Comparison of ENCODE assay signal across 9 mouse cellular contexts in genomic region chr2:170354963-170355367, GRCm38 (mm10).
DNase-seq lines count a peak whose midpoint lies in the region; ATAC-seq and TF ChIP-seq lines count a peak whose summit lies in the region.
"Had no signal": no experiment of that assay in that cellular context is flagged by ENCODE, and none has a peak within 500 bp of the region (broad histone marks: within the 10 kb centered on the region; RNA-seq: fewer than 3 reads in every experiment).

No protein-coding gene starts in this region.

- H3K79me2 ChIP-seq in heart, adult 2 months (replicated peaks; ENCODE audit: control insufficient read depth, insufficient read depth, low read length) = no peaks in the 10 kb centered on the region

- no peak overlapping the region for H3K4me3 ChIP-seq in spleen, adult 2 months (ENCODE audit: extremely low read depth, insufficient read depth, insufficient read length)
- no peak overlapping the region for H3K4me3 ChIP-seq in heart, adult 2 months
- H3K4me3 ChIP-seq in midbrain, embryonic 12.5 days = no peak overlapping the region
- H3K4me3 ChIP-seq in small intestine, adult 2 months (ENCODE audit: low read depth, low read length) = no peak overlapping the region

- intact Hi-C loops in heart, adult 2 months (cut with DNase I) = loop anchor here (1.0 kb wide), 2 partner anchors 46 to 153 kb away; no protein-coding TSS in a partner anchor
- intact Hi-C loops in left cerebral cortex, postnatal 4 days (cut with DNase I) = loop anchor here (2.0 kb wide), 1 partner anchor 152 kb away; no protein-coding TSS in a partner anchor

- peaks cover 2% of the 10 kb centered on the region; the same call in 1 of the 2 replicates for H3K4me1 ChIP-seq in spleen, adult 2 months (ENCODE audit: control insufficient read depth, insufficient read depth, insufficient read length)
- H3K4me1 ChIP-seq in heart, adult 2 months (ENCODE audit: control insufficient read depth, insufficient read depth, low read length) = peaks cover 2% of the 10 kb centered on the region; the same call in 1 of the 2 replicates
- H3K4me1 ChIP-seq in midbrain, embryonic 12.5 days = no peaks in the 10 kb centered on the region
- no peaks in the 10 kb centered on the region for H3K4me1 ChIP-seq in small intestine, adult 2 months (ENCODE audit: control insufficient read depth, insufficient read depth, insufficient read length, low read length)

- H3K27ac ChIP-seq in spleen, adult 2 months (ENCODE audit: insufficient read depth, low read length) = no peak overlapping the region
- no peak overlapping the region for H3K27ac ChIP-seq in heart, adult 2 months
- H3K27ac ChIP-seq in midbrain, embryonic 12.5 days (replicated peaks) = no peak overlapping the region
- H3K27ac ChIP-seq in small intestine, adult 2 months (ENCODE audit: insufficient read depth, low read depth, low read length) = no peak overlapping the region

- no peaks in the 10 kb centered on the region for H3K9me3 ChIP-seq in midbrain, embryonic 12.5 days

- peak in 1 of 2 experiments; percentile 35 for DNase-seq in spleen, adult 2 months (ENCODE audit: low read depth in 1 of 2, low spot score in 2 of 2)
- DNase-seq in spleen, postnatal 14 days (ENCODE audit: low spot score in 2 of 2) = no peak
- DNase-seq in embryo, embryonic 11.5 days (ENCODE audit: low read depth, low spot score) = peak; percentile 71
- DNase-seq in heart, adult 2 months = peak; percentile 64 to 70
- DNase-seq in kidney, adult 18-20 months = peak; percentile 80
- peak; percentile 81 for DNase-seq in left cerebral cortex, postnatal 4 days

- TF ChIP-seq POLR2A in spleen, adult 2 months (IDR thresholded peaks at IDR 0.05; ENCODE audit: low read depth, low read length) = no peak
- TF ChIP-seq POLR2A in heart, adult 2 months (IDR thresholded peaks at IDR 0.05; ENCODE audit: insufficient read depth, low read depth, low read length) = no peak
- no peak for TF ChIP-seq POLR2A in small intestine, adult 2 months (IDR thresholded peaks at IDR 0.05; ENCODE audit: low read depth, low read length)

- no peaks in the 10 kb centered on the region for H3K27me3 ChIP-seq in spleen, adult 2 months (ENCODE audit: control insufficient read depth, insufficient read depth, low read length)
- no peaks in the 10 kb centered on the region for H3K27me3 ChIP-seq in heart, adult 2 months (ENCODE audit: control insufficient read depth, insufficient read depth, low read length)
- H3K27me3 ChIP-seq in midbrain, embryonic 12.5 days = peaks cover 4% of the 10 kb centered on the region; the same call in 1 of the 2 replicates
- H3K27me3 ChIP-seq in small intestine, adult 2 months (ENCODE audit: control insufficient read depth, insufficient read depth, low read length) = no peaks in the 10 kb centered on the region

- H3K4me2 ChIP-seq in midbrain, embryonic 12.5 days (replicated peaks) = peak overlapping the region; percentile 41

- no peaks in the 10 kb centered on the region for H3K36me3 ChIP-seq in spleen, adult 2 months (ENCODE audit: control insufficient read depth, insufficient read depth, low read length)
- no peaks in the 10 kb centered on the region for H3K36me3 ChIP-seq in heart, adult 2 months (ENCODE audit: control insufficient read depth, insufficient read depth, low read length)
- no peaks in the 10 kb centered on the region for H3K36me3 ChIP-seq in midbrain, embryonic 12.5 days
- H3K36me3 ChIP-seq in small intestine, adult 2 months (ENCODE audit: control insufficient read depth, insufficient read depth, low read length) = no peaks in the 10 kb centered on the region
- H3K36me3 ChIP-seq: G1E had no signal

- WGBS in spleen, adult 2 months = 26% methylated on average over 10 of the region's 10 CpGs
- WGBS in heart, adult 2 months = 10% methylated on average over 10 of the region's 10 CpGs
- WGBS in midbrain, embryonic 12.5 days = 15% methylated on average over 10 of the region's 10 CpGs
- 13% methylated on average over 10 of the region's 10 CpGs for WGBS in small intestine, adult 2 months

- ATAC-seq in midbrain, embryonic 12.5 days (ENCODE audit: low FRiP score, low read depth) = no peak

- no peak overlapping the region for H3K9ac ChIP-seq in heart, adult 2 months (ENCODE audit: low read depth, low read length)
- no peak overlapping the region for H3K9ac ChIP-seq in midbrain, embryonic 12.5 days (replicated peaks)

- TF ChIP-seq EP300 in heart, adult 2 months (IDR thresholded peaks at IDR 0.05; ENCODE audit: insufficient read depth, low read depth, low read length) = 0 out of 2 replicates have a peak, but pooled peaks have one; percentile 52

- peak; percentile 53; the same call in 1 of the 2 replicates for TF ChIP-seq CTCF in spleen, adult 2 months (IDR thresholded peaks at IDR 0.05; ENCODE audit: extremely low read depth, insufficient read depth, insufficient read length, insufficient replicate concordance)
- peak; percentile 94 for TF ChIP-seq CTCF in heart, adult 2 months (IDR thresholded peaks at IDR 0.05)
- peak; percentile 72; the same call in 1 of the 2 replicates for TF ChIP-seq CTCF in small intestine, adult 2 months (IDR thresholded peaks at IDR 0.05; ENCODE audit: extremely low read depth, insufficient read length, insufficient replicate concordance, low read depth, low read length)

Comparison
In these comparisons a context has a peak if more than half of its experiments do, and no peak if none do; other contexts are left out.
1. DNase-seq: peak in embryo, embryonic 11.5 days (single experiment), heart, adult 2 months (2 of 2), kidney, adult 18-20 months (single experiment) and left cerebral cortex, postnatal 4 days (single experiment); none in spleen, postnatal 14 days (0 of 2).
2. Peak in every context shown above with its lines, with median percentiles within 50 percentile points of each other: CTCF ChIP-seq.